ENCODE assay signal across 16 mouse cellular contexts in genomic region chr19:5746907-5747363, GRCm38 (mm10). TPM values are rescaled to one million over a fixed set of nuclear protein-coding genes. Genes with fewer than 3 reads are reported as not detected.
DNase-seq lines count a peak whose midpoint lies in the region; ATAC-seq and TF ChIP-seq lines count a peak whose summit lies in the region.
"Had no signal": no experiment of that assay in that cellular context is flagged by ENCODE, and none has a peak within 500 bp of the region (broad histone marks: within the 10 kb centered on the region; RNA-seq: fewer than 3 reads in every experiment).

No protein-coding gene starts in this region.

- peak; percentile 30 for DNase-seq in forebrain, embryonic 14.5 days (ENCODE audit: low spot score)
- DNase-seq in adipocyte (ENCODE audit: low spot score) = no peak
- no peak for DNase-seq in urinary bladder, postnatal 36 days (ENCODE audit: low spot score in 2 of 2)
- DNase-seq: adrenal gland, postnatal 10 days; cerebellum, postnatal 36 days; heart, adult 11 months; heart, postnatal 4 days; kidney, adult 9 months; lung, adult 18-20 months had no signal

- TF ChIP-seq CTCF in E14TG2a.4 (conservative IDR thresholded peaks at IDR 0.05; ENCODE audit: low read length) = no peak

- no peak overlapping the region for H3K4me3 ChIP-seq in forebrain, embryonic 14.5 days (ENCODE audit: low read depth, low read length)
- no peak overlapping the region for H3K4me3 ChIP-seq in forebrain, embryonic 12.5 days (replicated peaks)
- H3K4me3 ChIP-seq in E14TG2a.4 (replicated peaks; ENCODE audit: low read length) = peak overlapping the region; percentile 77
- H3K4me3 ChIP-seq in hindbrain, embryonic 15.5 days = no peak overlapping the region

- H3K9me3 ChIP-seq in forebrain, embryonic 14.5 days (replicated peaks; ENCODE audit: control insufficient read depth, low read length) = no peaks in the 10 kb centered on the region
- no peaks in the 10 kb centered on the region for H3K9me3 ChIP-seq in forebrain, embryonic 12.5 days
- H3K9me3 ChIP-seq in E14TG2a.4 (ENCODE audit: low read length) = no peaks in the 10 kb centered on the region
- no peaks in the 10 kb centered on the region for H3K9me3 ChIP-seq in hindbrain, embryonic 15.5 days
- H3K9me3 ChIP-seq: neural tube, embryonic 13.5 days had no signal

- H3K27ac ChIP-seq in forebrain, embryonic 14.5 days (ENCODE audit: low read depth, low read length) = no peak overlapping the region
- no peak overlapping the region for H3K27ac ChIP-seq in forebrain, embryonic 12.5 days
- H3K27ac ChIP-seq in hindbrain, embryonic 15.5 days (replicated peaks) = no peak overlapping the region
- H3K27ac ChIP-seq: neural tube, embryonic 13.5 days had no signal

- H3K4me2 ChIP-seq in forebrain, embryonic 14.5 days (ENCODE audit: low read length) = no peak overlapping the region
- no peak overlapping the region for H3K4me2 ChIP-seq in forebrain, embryonic 12.5 days
- H3K4me2 ChIP-seq in hindbrain, embryonic 15.5 days = peak overlapping the region; percentile 54; the same call in 1 of the 2 replicates

- peaks cover 27% of the 10 kb centered on the region for H3K27me3 ChIP-seq in forebrain, embryonic 14.5 days (replicated peaks; ENCODE audit: control insufficient read depth, insufficient read depth, low read length)
- H3K27me3 ChIP-seq in forebrain, embryonic 12.5 days = peaks cover 88% of the 10 kb centered on the region
- peaks cover 93% of the 10 kb centered on the region for H3K27me3 ChIP-seq in E14TG2a.4 (ENCODE audit: insufficient read depth, low read length)
- H3K27me3 ChIP-seq in hindbrain, embryonic 15.5 days = peaks cover 63% of the 10 kb centered on the region

- no peaks in the 10 kb centered on the region for H3K36me3 ChIP-seq in forebrain, embryonic 14.5 days (ENCODE audit: control insufficient read depth, insufficient read depth, low read length)
- H3K36me3 ChIP-seq in forebrain, embryonic 12.5 days (replicated peaks) = no peaks in the 10 kb centered on the region
- H3K36me3 ChIP-seq in E14TG2a.4 (ENCODE audit: insufficient read depth, low read length) = no peaks in the 10 kb centered on the region
- no peaks in the 10 kb centered on the region for H3K36me3 ChIP-seq in hindbrain, embryonic 15.5 days
- H3K36me3 ChIP-seq: neural tube, embryonic 13.5 days had no signal

- 39% methylated on average over 12 of the region's 12 CpGs for WGBS in forebrain, embryonic 14.5 days
- 36% methylated on average over 12 of the region's 12 CpGs for WGBS in forebrain, embryonic 12.5 days
- WGBS in hindbrain, embryonic 15.5 days = 18% methylated on average over 12 of the region's 12 CpGs

- no peak for ATAC-seq in forebrain, embryonic 14.5 days
- ATAC-seq in forebrain, embryonic 12.5 days (ENCODE audit: low FRiP score) = no peak
- no peak for ATAC-seq in hindbrain, embryonic 15.5 days (ENCODE audit: low FRiP score, low read depth)
- ATAC-seq in megakaryocyte-erythroid progenitor cell, adult 5-6 weeks (replicated peaks; ENCODE audit: low FRiP score, low TSS enrichment, poor library complexity, severe bottlenecking) = peak; percentile 63
- no peak for ATAC-seq in erythroblast, adult 5-6 weeks (replicated peaks; ENCODE audit: low FRiP score, poor library complexity, severe bottlenecking)

- peaks cover 18% of the 10 kb centered on the region for H3K4me1 ChIP-seq in forebrain, embryonic 14.5 days (ENCODE audit: control insufficient read depth, insufficient read depth, low read length)
- peaks cover 46% of the 10 kb centered on the region for H3K4me1 ChIP-seq in forebrain, embryonic 12.5 days
- peaks cover 50% of the 10 kb centered on the region for H3K4me1 ChIP-seq in E14TG2a.4 (replicated peaks; ENCODE audit: low read depth, low read length)
- H3K4me1 ChIP-seq in hindbrain, embryonic 15.5 days (replicated peaks) = peaks cover 37% of the 10 kb centered on the region

- no peak overlapping the region for H3K9ac ChIP-seq in forebrain, embryonic 14.5 days (ENCODE audit: low read length)
- H3K9ac ChIP-seq in forebrain, embryonic 12.5 days = no peak overlapping the region
- no peak overlapping the region for H3K9ac ChIP-seq in hindbrain, embryonic 15.5 days

RNA-seq across cellular contexts. Expression of gene Ltbp3, which starts 6.2 kb away (rescaled TPM):
- 8.5 and 10.7 TPM in 2 replicates for polyA plus RNA-seq in forebrain, embryonic 14.5 days (2014; fragmentation: Nextera tagmentation; extraction: Ambion mirVana)
- polyA plus RNA-seq in forebrain, embryonic 12.5 days (2016; fragmentation: Nextera tagmentation; extraction: Ambion mirVana) = 10.0 and 12.0 TPM in 2 replicates
- 15.2 and 17.2 TPM in 2 replicates for polyA plus RNA-seq in hindbrain, embryonic 15.5 days (2015; fragmentation: Nextera tagmentation; extraction: Ambion mirVana)
- 3.5 and 4.4 TPM in 2 replicates for total RNA-seq in megakaryocyte-erythroid progenitor cell, adult 5-6 weeks (2014; fragmentation: Nextera tagmentation)
- total RNA-seq in megakaryocyte-erythroid progenitor cell, adult 5-6 weeks (2017) = 3.4 TPM in 2 replicates
- 0.63 TPM in 1 of 2 replicates, not detected in the other for total RNA-seq in erythroblast, adult 5-6 weeks (2015; ENCODE audit: low replicate concordance)
- 0.68 TPM in 1 of 2 replicates, not detected in the other for total RNA-seq in erythroblast, adult 5-6 weeks (2017; ENCODE audit: low replicate concordance)

RNA-seq across cellular contexts. Expression of gene Fam89b, which starts 17.5 kb away (rescaled TPM):
- polyA plus RNA-seq in forebrain, embryonic 14.5 days (2014; fragmentation: Nextera tagmentation; extraction: Ambion mirVana) = 204 and 233 TPM in 2 replicates
- 170 and 172 TPM in 2 replicates for polyA plus RNA-seq in forebrain, embryonic 12.5 days (2016; fragmentation: Nextera tagmentation; extraction: Ambion mirVana)
- 139 and 149 TPM in 2 replicates for polyA plus RNA-seq in hindbrain, embryonic 15.5 days (2015; fragmentation: Nextera tagmentation; extraction: Ambion mirVana)
- 34.3 and 35.1 TPM in 2 replicates for total RNA-seq in megakaryocyte-erythroid progenitor cell, adult 5-6 weeks (2014; fragmentation: Nextera tagmentation)
- total RNA-seq in megakaryocyte-erythroid progenitor cell, adult 5-6 weeks (2017) = 12.5 and 13.3 TPM in 2 replicates
- total RNA-seq in erythroblast, adult 5-6 weeks (2015; ENCODE audit: low replicate concordance) = 11.5 and 30.4 TPM in 2 replicates
- 8.5 and 10.5 TPM in 2 replicates for total RNA-seq in erythroblast, adult 5-6 weeks (2017; ENCODE audit: low replicate concordance)

RNA-seq across cellular contexts. Expression of gene Ehbp1l1, which starts 20.8 kb away (rescaled TPM):
- 7.0 and 10.1 TPM in 2 replicates for polyA plus RNA-seq in forebrain, embryonic 14.5 days (2014; fragmentation: Nextera tagmentation; extraction: Ambion mirVana)
- polyA plus RNA-seq in forebrain, embryonic 12.5 days (2016; fragmentation: Nextera tagmentation; extraction: Ambion mirVana) = 6.1 and 6.7 TPM in 2 replicates
- polyA plus RNA-seq in hindbrain, embryonic 15.5 days (2015; fragmentation: Nextera tagmentation; extraction: Ambion mirVana) = 15.5 and 19.7 TPM in 2 replicates
- total RNA-seq in megakaryocyte-erythroid progenitor cell, adult 5-6 weeks (2014; fragmentation: Nextera tagmentation) = 43.9 and 46.1 TPM in 2 replicates
- 42.4 and 43.6 TPM in 2 replicates for total RNA-seq in megakaryocyte-erythroid progenitor cell, adult 5-6 weeks (2017)
- 27.5 and 57.9 TPM in 2 replicates for total RNA-seq in erythroblast, adult 5-6 weeks (2015; ENCODE audit: low replicate concordance)
- total RNA-seq in erythroblast, adult 5-6 weeks (2017; ENCODE audit: low replicate concordance) = 236 and 446 TPM in 2 replicates

RNA-seq across cellular contexts. Expression of gene Scyl1, which starts 24.3 kb away (rescaled TPM):
- 56.1 and 67.9 TPM in 2 replicates for polyA plus RNA-seq in forebrain, embryonic 14.5 days (2014; fragmentation: Nextera tagmentation; extraction: Ambion mirVana)
- polyA plus RNA-seq in forebrain, embryonic 12.5 days (2016; fragmentation: Nextera tagmentation; extraction: Ambion mirVana) = 63.4 and 65.3 TPM in 2 replicates
- 79.7 and 92.6 TPM in 2 replicates for polyA plus RNA-seq in hindbrain, embryonic 15.5 days (2015; fragmentation: Nextera tagmentation; extraction: Ambion mirVana)
- 28.7 and 43.4 TPM in 2 replicates for total RNA-seq in megakaryocyte-erythroid progenitor cell, adult 5-6 weeks (2014; fragmentation: Nextera tagmentation)
- 20.2 and 23.1 TPM in 2 replicates for total RNA-seq in megakaryocyte-erythroid progenitor cell, adult 5-6 weeks (2017)
- total RNA-seq in erythroblast, adult 5-6 weeks (2015; ENCODE audit: low replicate concordance) = 8.2 and 12.9 TPM in 2 replicates
- 9.1 and 11.9 TPM in 2 replicates for total RNA-seq in erythroblast, adult 5-6 weeks (2017; ENCODE audit: low replicate concordance)

RNA-seq across cellular contexts. Expression of gene Kcnk7, which starts 42.8 kb away (rescaled TPM):
- 0.17 TPM in 1 of 2 replicates, not detected in the other for polyA plus RNA-seq in forebrain, embryonic 14.5 days (2014; fragmentation: Nextera tagmentation; extraction: Ambion mirVana)
- polyA plus RNA-seq in forebrain, embryonic 12.5 days (2016; fragmentation: Nextera tagmentation; extraction: Ambion mirVana) = 0.29 TPM in 1 of 2 replicates, not detected in the other
- polyA plus RNA-seq in hindbrain, embryonic 15.5 days (2015; fragmentation: Nextera tagmentation; extraction: Ambion mirVana) = 0.14 and 0.30 TPM in 2 replicates
- not detected in 2 replicates for total RNA-seq in megakaryocyte-erythroid progenitor cell, adult 5-6 weeks (2014; fragmentation: Nextera tagmentation)
- total RNA-seq in megakaryocyte-erythroid progenitor cell, adult 5-6 weeks (2017) = 0.19 TPM in 1 of 2 replicates, not detected in the other
- total RNA-seq in erythroblast, adult 5-6 weeks (2015; ENCODE audit: low replicate concordance) = not detected in 2 replicates
- total RNA-seq in erythroblast, adult 5-6 weeks (2017; ENCODE audit: low replicate concordance) = not detected in 2 replicates
- total RNA-seq: adrenal gland, postnatal 10 days; heart, postnatal 4 days; left cerebral cortex, postnatal 14 days had no signal
- polyA plus RNA-seq: neural tube, embryonic 13.5 days had no signal
